Comparison of ENCODE assay signal across 21 mouse cellular contexts in the genomic region with DNA sequence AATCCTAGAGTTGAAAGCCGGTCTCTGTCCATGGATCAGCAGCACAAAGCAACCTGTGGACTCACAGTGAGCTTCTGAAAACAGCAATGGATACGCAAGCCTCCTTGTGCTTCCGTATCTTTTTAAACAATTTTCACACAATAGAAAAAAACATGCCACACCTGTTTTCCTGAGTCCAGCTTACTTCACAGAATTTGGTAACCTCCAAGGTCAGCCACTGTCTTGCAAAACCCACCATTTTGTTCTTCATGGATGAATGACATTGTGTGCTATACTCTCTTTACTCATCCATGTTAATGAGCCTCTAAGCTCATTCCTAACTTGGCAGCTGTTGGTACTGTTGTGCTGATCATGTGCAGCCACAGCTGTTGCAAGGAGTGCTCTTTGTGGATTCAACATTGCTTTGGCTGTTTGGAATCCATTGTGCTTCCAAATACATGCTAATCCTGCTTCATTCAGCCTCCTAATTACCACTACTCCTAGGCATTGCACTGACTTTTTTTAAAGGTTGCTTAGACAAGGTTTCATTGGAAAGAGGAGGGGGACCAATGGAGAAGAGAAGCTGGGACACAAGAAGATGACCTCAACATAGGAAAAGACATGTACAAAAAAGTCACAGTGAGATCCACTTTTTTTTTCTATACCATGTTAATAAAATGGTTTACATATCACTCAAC. TPM values are rescaled to one million over a fixed set of nuclear protein-coding genes. Genes with fewer than 3 reads are reported as not detected.
DNase-seq lines count a peak whose midpoint lies in the region; ATAC-seq lines count a peak whose summit lies in the region.
"Had no signal": no experiment of that assay in that cellular context is flagged by ENCODE, and none has a peak within 500 bp of the region (broad histone marks: within the 10 kb centered on the region; RNA-seq: fewer than 3 reads in every experiment).

No protein-coding gene starts in this region.

- ATAC-seq in forebrain, embryonic 11.5 days (replicated peaks; ENCODE audit: low FRiP score): peak; percentile 64
- peak; percentile 75; the same call in 1 of the 2 replicates for ATAC-seq in forebrain, embryonic 16.5 days
- ATAC-seq: hindbrain, postnatal 0 days had no signal

- no peak for DNase-seq in forebrain, embryonic 11.5 days (ENCODE audit: low spot score)
- no peak for DNase-seq in forebrain, embryonic 10.5 days (ENCODE audit: extremely low spot score, low spot score)
- DNase-seq in WW6 (ENCODE audit: low read depth, low spot score): peak; percentile 49
- peak; percentile 3 for DNase-seq in retina, embryonic 14.5 days (ENCODE audit: low spot score)
- DNase-seq in c-Kit-positive CD71-positive TER-119-positive erythroid progenitor cells, embryonic 14.5 days (ENCODE audit: low spot score): no peak
- DNase-seq in lung, postnatal 25 days (ENCODE audit: low spot score): no peak
- DNase-seq in frontal cortex, postnatal 14 days (ENCODE audit: low spot score in 2 of 2): no peak
- DNase-seq: adrenal gland, adult 8-10 months; cerebellum, adult 2 months; gastrocnemius, postnatal 36 days; kidney, adult 11 months; lung, embryonic 14.5 days; right cerebral cortex, postnatal 4 days had no signal

- no peak overlapping the region for H3K27ac ChIP-seq in forebrain, embryonic 11.5 days (ENCODE audit: low read depth, low read length)
- no peak overlapping the region for H3K27ac ChIP-seq in forebrain, embryonic 10.5 days
- H3K27ac ChIP-seq in forebrain, embryonic 16.5 days (ENCODE audit: low read length): no peak overlapping the region
- H3K27ac ChIP-seq: hindbrain, postnatal 0 days; kidney, postnatal 0 days; left cerebral cortex, adult 2 months; limb, embryonic 10.5 days had no signal

- H3K9ac ChIP-seq in forebrain, embryonic 11.5 days (ENCODE audit: low read length): no peak overlapping the region
- no peak overlapping the region for H3K9ac ChIP-seq in forebrain, embryonic 16.5 days (replicated peaks; ENCODE audit: low read depth, low read length)
- H3K9ac ChIP-seq: heart, embryonic 12.5 days; lung, embryonic 14.5 days had no signal

- 71% methylated on average over 3 of the region's 3 CpGs for WGBS in forebrain, embryonic 11.5 days
- WGBS in forebrain, embryonic 10.5 days: 85% methylated on average over 3 of the region's 3 CpGs
- 59% methylated on average over 3 of the region's 3 CpGs for WGBS in forebrain, embryonic 16.5 days

- H3K36me3 ChIP-seq in forebrain, embryonic 11.5 days (ENCODE audit: control insufficient read depth, insufficient read depth, low read length): peaks cover 4% of the 10 kb centered on the region; the same call in 1 of the 2 replicates
- H3K36me3 ChIP-seq in forebrain, embryonic 10.5 days (replicated peaks): peaks cover 42% of the 10 kb centered on the region
- H3K36me3 ChIP-seq in forebrain, embryonic 16.5 days (ENCODE audit: control insufficient read depth, insufficient read depth): peaks cover 35% of the 10 kb centered on the region
- H3K36me3 ChIP-seq: G1E; limb, embryonic 10.5 days had no signal

- H3K4me1 ChIP-seq in forebrain, embryonic 11.5 days (replicated peaks; ENCODE audit: control insufficient read depth, insufficient read depth, low read length): no peaks in the 10 kb centered on the region
- peaks cover 3% of the 10 kb centered on the region; the same call in 1 of the 2 replicates for H3K4me1 ChIP-seq in forebrain, embryonic 10.5 days
- no peaks in the 10 kb centered on the region for H3K4me1 ChIP-seq in forebrain, embryonic 16.5 days (replicated peaks; ENCODE audit: control insufficient read depth, insufficient read depth, low read length)
- H3K4me1 ChIP-seq: heart, embryonic 12.5 days; limb, embryonic 10.5 days had no signal

- H3K27me3 ChIP-seq in forebrain, embryonic 11.5 days (ENCODE audit: control insufficient read depth, insufficient read depth, low read length): no peaks in the 10 kb centered on the region
- no peaks in the 10 kb centered on the region for H3K27me3 ChIP-seq in forebrain, embryonic 10.5 days (ENCODE audit: poor library complexity, severe bottlenecking)
- H3K27me3 ChIP-seq in forebrain, embryonic 16.5 days (replicated peaks; ENCODE audit: control insufficient read depth, insufficient read depth, low read length): no peaks in the 10 kb centered on the region
- H3K27me3 ChIP-seq: heart, embryonic 12.5 days had no signal

- H3K4me2 ChIP-seq in forebrain, embryonic 11.5 days (ENCODE audit: low read depth, low read length, severe bottlenecking): no peak overlapping the region
- H3K4me2 ChIP-seq in forebrain, embryonic 16.5 days (ENCODE audit: low read length): no peak overlapping the region
- H3K4me2 ChIP-seq: heart, embryonic 12.5 days; liver, embryonic 11.5 days; lung, embryonic 14.5 days had no signal

- H3K4me3 ChIP-seq in forebrain, embryonic 11.5 days (ENCODE audit: low read depth, low read length): no peak overlapping the region
- no peak overlapping the region for H3K4me3 ChIP-seq in forebrain, embryonic 10.5 days
- no peak overlapping the region for H3K4me3 ChIP-seq in forebrain, embryonic 16.5 days (replicated peaks; ENCODE audit: low read length)
- H3K4me3 ChIP-seq: heart, embryonic 12.5 days; left cerebral cortex, adult 2 months; limb, embryonic 10.5 days had no signal

- H3K9me3 ChIP-seq in forebrain, embryonic 11.5 days (ENCODE audit: control insufficient read depth, low read length): no peaks in the 10 kb centered on the region
- no peaks in the 10 kb centered on the region for H3K9me3 ChIP-seq in forebrain, embryonic 10.5 days
- H3K9me3 ChIP-seq in forebrain, embryonic 16.5 days (ENCODE audit: control insufficient read depth, low read length): no peaks in the 10 kb centered on the region
- H3K9me3 ChIP-seq: G1E; heart, embryonic 12.5 days; limb, embryonic 10.5 days had no signal

RNA-seq across cellular contexts. Expression of a gene that starts 46.1 kb away (rescaled TPM):
- polyA plus RNA-seq in forebrain, embryonic 11.5 days (2014; fragmentation: Nextera tagmentation; extraction: Ambion mirVana): 35.9 and 37.5 TPM in 2 replicates
- polyA plus RNA-seq in forebrain, embryonic 10.5 days (2016; fragmentation: Nextera tagmentation; extraction: Ambion mirVana): 31.9 and 33.0 TPM in 2 replicates
- polyA plus RNA-seq in forebrain, embryonic 16.5 days (2015; fragmentation: Nextera tagmentation; extraction: Ambion mirVana): 22.6 and 24.5 TPM in 2 replicates

Comparison
In these comparisons a context has a peak if more than half of its experiments do, and no peak if none do; other contexts are left out.
1. DNase-seq: peak in WW6 (single experiment) and retina, embryonic 14.5 days (single experiment); none in forebrain, embryonic 11.5 days (single experiment), forebrain, embryonic 10.5 days (single experiment), c-Kit-positive CD71-positive TER-119-positive erythroid progenitor cells, embryonic 14.5 days (single experiment), lung, postnatal 25 days (single experiment) and frontal cortex, postnatal 14 days (0 of 2).